Mouse (Mus musculus) limb, embryonic 11.5 days (tissue): ENCODE data around the gene Rgs3. TPM values are rescaled to one million over a fixed set of nuclear protein-coding genes. Genes with fewer than 3 reads are reported as not detected.
A peak's percentile ranks its signal among the peaks of the same experiment; 100 is the strongest.

Experiments
- ATAC-seq: fragments of 200-750 bp; cut with Nextera tagmentation; 2 replicates; pipeline ENCODE4 v1.8.0; 2017; ENCODE audit warnings: low read depth; ENCODE audit not compliant: insufficient number of reproducible peaks, low FRiP score, low TSS enrichment
- DNase-seq: peaks from one replicate; pipeline ENCODE4 v3.0.0-alpha.2; 2015; ENCODE audit warnings: low spot score
- H3K27ac ChIP-seq: fragments of 300-500 bp; sonication (generic); replicated peaks from 2 replicates; pipeline ENCODE4 v1.5.1; 2014; ENCODE audit warnings: low read depth, mild to moderate bottlenecking, low read length
- H3K27me3 ChIP-seq: fragments of 300-500 bp; sonication (generic); 2 replicates; pipeline ENCODE4 v1.6.1; 2014; ENCODE audit warnings: mild to moderate bottlenecking, low read length, mixed read lengths; ENCODE audit not compliant: control insufficient read depth, insufficient read depth
- H3K36me3 ChIP-seq: fragments of 300-500 bp; sonication (generic); 2 replicates; pipeline ENCODE4 v1.6.1; 2014; ENCODE audit warnings: mild to moderate bottlenecking, low read length, moderate library complexity, mixed read lengths; ENCODE audit not compliant: control insufficient read depth, insufficient read depth
- H3K4me1 ChIP-seq: fragments of 300-500 bp; sonication (generic); 2 replicates; pipeline ENCODE4 v1.6.1; 2014; ENCODE audit warnings: low read length, mixed read lengths; ENCODE audit not compliant: control insufficient read depth, insufficient read depth
- H3K4me2 ChIP-seq: fragments of 300-500 bp; sonication (generic); 2 replicates; pipeline ENCODE4 v1.6.1; 2014; ENCODE audit warnings: low read depth, mild to moderate bottlenecking, moderate library complexity; ENCODE audit not compliant: severe bottlenecking
- H3K4me3 ChIP-seq: fragments of 300-500 bp; sonication (generic); 2 replicates; pipeline ENCODE4 v1.5.1; 2014; ENCODE audit warnings: low read depth, low read length
- H3K9ac ChIP-seq: fragments of 300-500 bp; sonication (generic); 2 replicates; pipeline ENCODE4 v1.6.1; 2014; ENCODE audit warnings: mild to moderate bottlenecking, low read length
- H3K9me3 ChIP-seq: fragments of 300-500 bp; sonication (generic); 2 replicates; pipeline ENCODE4 v1.6.1; 2016; ENCODE audit warnings: low read length; ENCODE audit not compliant: control insufficient read depth
- WGBS: fragments of 180-500 bp; shearing (Covaris S2); extraction: QIAGEN DNeasy Blood & Tissue Kit; methylation state at CpG from one replicate; pipeline ENCODE4 v1.1.7; 2014; 5-methylcytosine and 5-hydroxymethylcytosine counted together
- polyA plus RNA-seq: library from polyadenylated mRNA; unstranded; fragments of >200 nt; fragmentation: Nextera tagmentation; extraction: Ambion mirVana; gene quantifications from 2 replicates; pipeline ENCODE4 v1.2.1, GENCODE M21; 2014

The Rgs3 gene
- polyA plus RNA-seq, 1 experiment from 2014 or later: 22.9 TPM

- peaks cover 37% of the 10 kb centered on the region for H3K4me1 ChIP-seq
These were observed 183.5 kb downstream of the Rgs3 start for GRCm38 (mm10) chr4:62742885-62743760.

GRCm38 (mm10) chr4:62744534-62744956 is 184.9 kb downstream of the Rgs3 start:
- WGBS: 44% methylated on average over 10 of the region's 10 CpGs
- no peak overlapping the region for H3K4me3 ChIP-seq
- H3K27ac ChIP-seq: 0 out of 2 replicates have a peak overlapping the region, but pooled peaks have one; percentile 37
- H3K27me3 ChIP-seq: no peaks in the 10 kb centered on the region
- DNase-seq (no peak), ATAC-seq (0 out of 2 replicates have a peak, but pooled peaks have one; percentile 19)
- H3K9me3 ChIP-seq: no peaks in the 10 kb centered on the region
- no peak overlapping the region for H3K9ac ChIP-seq
- no peaks in the 10 kb centered on the region for H3K36me3 ChIP-seq
- no peak overlapping the region for H3K4me2 ChIP-seq
- peaks cover 34% of the 10 kb centered on the region for H3K4me1 ChIP-seq

More at GRCm38 (mm10) chr4:62742885-62743760, 183.5 kb downstream of the Rgs3 start:
- 37% methylated on average over 14 of the region's 14 CpGs for WGBS
- DNase-seq (no peak), ATAC-seq (no peak)
- H3K27me3 ChIP-seq: no peaks in the 10 kb centered on the region
- no peak overlapping the region for H3K4me2 ChIP-seq
- no peaks in the 10 kb centered on the region for H3K36me3 ChIP-seq
- peak overlapping the region; percentile 48 for H3K27ac ChIP-seq
- no peaks in the 10 kb centered on the region for H3K9me3 ChIP-seq
- no peak overlapping the region for H3K9ac ChIP-seq
- no peak overlapping the region for H3K4me3 ChIP-seq

- Histone ChIP-seq H3K9ac (no peak overlapping the region), H3K4me3 (no peak overlapping the region), H3K4me2 (no peak overlapping the region), H3K27ac (peak overlapping the region; percentile 37; the same call in 1 of the 2 replicates), H3K36me3 (no peaks in the 10 kb centered on the region), H3K4me1 (peaks cover 34% of the 10 kb centered on the region), H3K9me3 (no peaks in the 10 kb centered on the region), H3K27me3 (no peaks in the 10 kb centered on the region)
- WGBS: 24% methylated on average over 1 of the region's 1 CpGs
- 0 out of 2 replicates have a peak, but pooled peaks have one; percentile 32 for ATAC-seq
- DNase-seq: no peak
These were observed 185.5 kb downstream of the Rgs3 start for GRCm38 (mm10) chr4:62744985-62745638.

Other genes with a start within 250 kb of the Rgs3 start
- gene Fkbp15, start 199.3 kb upstream of the Rgs3 start, polyA plus RNA-seq: 19.9 and 22.2 TPM in 2 replicates
- 43.2 and 44.7 TPM in 2 replicates for gene Slc31a1, start 199.1 kb upstream of the Rgs3 start, polyA plus RNA-seq
- gene Cdc26, start 151.2 kb upstream of the Rgs3 start, polyA plus RNA-seq: 223 and 254 TPM in 2 replicates
- gene Prpf4, start 151.1 kb upstream of the Rgs3 start, polyA plus RNA-seq: 36.6 and 37.3 TPM in 2 replicates
- gene Rnf183, start 124.6 kb upstream of the Rgs3 start, polyA plus RNA-seq: not detected in 2 replicates
- gene Wdr31, start 89.0 kb upstream of the Rgs3 start, polyA plus RNA-seq: 7.6 and 8.1 TPM in 2 replicates
- 0.91 and 1.2 TPM in 2 replicates for gene Bspry, start 79.8 kb upstream of the Rgs3 start, polyA plus RNA-seq
- 16.5 TPM in 2 replicates for gene Hdhd3, start 56.4 kb upstream of the Rgs3 start, polyA plus RNA-seq
- gene Alad, start 39.9 kb upstream of the Rgs3 start, polyA plus RNA-seq: 87.8 and 95.9 TPM in 2 replicates
- 107 and 116 TPM in 2 replicates for gene Pole3, start 34.8 kb upstream of the Rgs3 start, polyA plus RNA-seq
- gene 4933430I17Rik, start 34.5 kb upstream of the Rgs3 start, polyA plus RNA-seq: 1.3 and 1.4 TPM in 2 replicates